Mouse (Mus musculus): ENCODE results near the gene Plch2. TPM values are rescaled to one million over a fixed set of nuclear protein-coding genes. Genes with fewer than 3 reads are reported as not detected.

Gene Plch2
- polyA plus RNA-seq, 1 experiment, result 4.2 TPM

GRCm38 (mm10) chr4:155069191-155069590, 12.6 kb upstream of the Plch2 start:
- Histone ChIP-seq H3K4me1 (ENCODE audit: control insufficient read depth, insufficient read depth, low read length) (no peaks in the 10 kb centered on the region), H3K4me3 (ENCODE audit: low read depth, low read length) (no peak overlapping the region), H3K27me3 (ENCODE audit: control insufficient read depth, insufficient read depth, low read length, poor library complexity, severe bottlenecking) (no peaks in the 10 kb centered on the region), H3K9ac (ENCODE audit: low read depth, poor library complexity, severe bottlenecking) (no peak overlapping the region), H3K36me3 (ENCODE audit: control insufficient read depth, insufficient read depth, low read length, poor library complexity, severe bottlenecking) (peaks cover 35% of the 10 kb centered on the region), H3K27ac (ENCODE audit: insufficient read depth, low read length) (no peak overlapping the region), H3K9me3 (replicated peaks; ENCODE audit: control insufficient read depth, insufficient read depth, low read length, poor library complexity, severe bottlenecking) (no peaks in the 10 kb centered on the region)
- TF ChIP-seq EP300 (IDR thresholded peaks at IDR 0.05; ENCODE audit: insufficient read depth, low read depth, low read length) (no peak), CTCF (IDR thresholded peaks at IDR 0.05; ENCODE audit: low read depth, low read length) (peak; percentile 74)

- Histone ChIP-seq H3K9me3 (replicated peaks; ENCODE audit: control insufficient read depth, insufficient read depth, low read length, poor library complexity, severe bottlenecking) (no peaks in the 10 kb centered on the region), H3K27ac (ENCODE audit: insufficient read depth, low read length) (no peak overlapping the region), H3K4me3 (ENCODE audit: low read depth, low read length) (no peak overlapping the region), H3K27me3 (ENCODE audit: control insufficient read depth, insufficient read depth, low read length, poor library complexity, severe bottlenecking) (no peaks in the 10 kb centered on the region), H3K9ac (ENCODE audit: low read depth, poor library complexity, severe bottlenecking) (no peak overlapping the region), H3K4me1 (ENCODE audit: control insufficient read depth, insufficient read depth, low read length) (no peaks in the 10 kb centered on the region), H3K36me3 (ENCODE audit: control insufficient read depth, insufficient read depth, low read length, poor library complexity, severe bottlenecking) (peaks cover 31% of the 10 kb centered on the region)
- no peak for TF ChIP-seq POLR2A (IDR thresholded peaks at IDR 0.05; ENCODE audit: insufficient read depth, low read length)
- no peak for TF ChIP-seq CTCF (IDR thresholded peaks at IDR 0.05; ENCODE audit: low read depth, low read length)
Measured at GRCm38 (mm10) chr4:155068357-155068972, 11.9 kb upstream of the Plch2 start.

GRCm38 (mm10) chr4:155066834-155067522, 10.4 kb upstream of the Plch2 start, which contains the start of gene Pex10:
Pex10 (plus strand) TSS chr4:155067016.
- peak within 1 kb of the TSS; percentile 72 for H3K4me3 ChIP-seq (ENCODE audit: low read depth, low read length)
- no peak for TF ChIP-seq POLR2A (IDR thresholded peaks at IDR 0.05; ENCODE audit: insufficient read depth, low read length)
- TF ChIP-seq CTCF (IDR thresholded peaks at IDR 0.05; ENCODE audit: low read depth, low read length), result no peak
- TF ChIP-seq EP300 (IDR thresholded peaks at IDR 0.05; ENCODE audit: insufficient read depth, low read depth, low read length), result no peak
- H3K27ac ChIP-seq (ENCODE audit: insufficient read depth, low read length), result no peak within 1 kb of the TSS
- no peaks in the 10 kb centered on the region for H3K27me3 ChIP-seq (ENCODE audit: control insufficient read depth, insufficient read depth, low read length, poor library complexity, severe bottlenecking)
- H3K36me3 ChIP-seq (ENCODE audit: control insufficient read depth, insufficient read depth, low read length, poor library complexity, severe bottlenecking), result peaks cover 21% of the 10 kb centered on the region
- H3K9me3 ChIP-seq (replicated peaks; ENCODE audit: control insufficient read depth, insufficient read depth, low read length, poor library complexity, severe bottlenecking), result no peaks in the 10 kb centered on the region
- H3K4me1 ChIP-seq (ENCODE audit: control insufficient read depth, insufficient read depth, low read length), result peaks cover 2% of the 10 kb centered on the region
- peak within 1 kb of the TSS; percentile 67 for H3K9ac ChIP-seq (ENCODE audit: low read depth, poor library complexity, severe bottlenecking)

GRCm38 (mm10) chr4:155065970-155066833, 9.6 kb upstream of the Plch2 start:
- no peaks in the 10 kb centered on the region for H3K27me3 ChIP-seq (ENCODE audit: control insufficient read depth, insufficient read depth, low read length, poor library complexity, severe bottlenecking)
- no peak overlapping the region for H3K27ac ChIP-seq (ENCODE audit: insufficient read depth, low read length)
- peaks cover 2% of the 10 kb centered on the region for H3K4me1 ChIP-seq (ENCODE audit: control insufficient read depth, insufficient read depth, low read length)
- H3K4me3 ChIP-seq (ENCODE audit: low read depth, low read length), result peak overlapping the region; percentile 60
- H3K36me3 ChIP-seq (ENCODE audit: control insufficient read depth, insufficient read depth, low read length, poor library complexity, severe bottlenecking), result peaks cover 13% of the 10 kb centered on the region
- no peaks in the 10 kb centered on the region for H3K9me3 ChIP-seq (replicated peaks; ENCODE audit: control insufficient read depth, insufficient read depth, low read length, poor library complexity, severe bottlenecking)
- H3K9ac ChIP-seq (ENCODE audit: low read depth, poor library complexity, severe bottlenecking), result no peak overlapping the region
- TF ChIP-seq EP300 (IDR thresholded peaks at IDR 0.05; ENCODE audit: insufficient read depth, low read depth, low read length) (no peak), POLR2A (IDR thresholded peaks at IDR 0.05; ENCODE audit: insufficient read depth, low read length) (no peak), CTCF (IDR thresholded peaks at IDR 0.05; ENCODE audit: low read depth, low read length) (peak; percentile 27)

- Histone ChIP-seq H3K4me3 (ENCODE audit: low read depth, low read length) (no peak overlapping the region), H3K9me3 (replicated peaks; ENCODE audit: control insufficient read depth, insufficient read depth, low read length, poor library complexity, severe bottlenecking) (no peaks in the 10 kb centered on the region), H3K27me3 (ENCODE audit: control insufficient read depth, insufficient read depth, low read length, poor library complexity, severe bottlenecking) (no peaks in the 10 kb centered on the region), H3K4me1 (ENCODE audit: control insufficient read depth, insufficient read depth, low read length) (peaks cover 2% of the 10 kb centered on the region), H3K9ac (ENCODE audit: low read depth, poor library complexity, severe bottlenecking) (no peak overlapping the region), H3K27ac (ENCODE audit: insufficient read depth, low read length) (0 out of 2 replicates have a peak overlapping the region, but pooled peaks have one; percentile 17), H3K36me3 (ENCODE audit: control insufficient read depth, insufficient read depth, low read length, poor library complexity, severe bottlenecking) (no peaks in the 10 kb centered on the region)
- TF ChIP-seq EP300 (IDR thresholded peaks at IDR 0.05; ENCODE audit: insufficient read depth, low read depth, low read length) (no peak), CTCF (IDR thresholded peaks at IDR 0.05; ENCODE audit: low read depth, low read length) (peak; percentile 52), POLR2A (IDR thresholded peaks at IDR 0.05; ENCODE audit: insufficient read depth, low read length) (no peak)
Measured at GRCm38 (mm10) chr4:155064474-155064873, 7.9 kb upstream of the Plch2 start.
